Mouse (Mus musculus) heart, embryonic 11.5 days (tissue): ENCODE measurements around the gene Khdrbs1. TPM values are rescaled to one million over a fixed set of nuclear protein-coding genes. Genes with fewer than 3 reads are reported as not detected.

Source experiments
- ATAC-seq: fragments of 200-750 bp; cut with Nextera tagmentation; replicated peaks from 2 replicates; pipeline ENCODE4 v1.8.0; 2017; ENCODE audit warnings: moderate library complexity; ENCODE audit not compliant: insufficient number of reproducible peaks, low FRiP score, low TSS enrichment
- H3K27ac ChIP-seq: fragments of 300-500 bp; sonication (generic); 2 replicates; pipeline ENCODE4 v1.5.1; 2014; ENCODE audit warnings: mild to moderate bottlenecking, low read depth, low read length
- H3K27me3 ChIP-seq: fragments of 300-500 bp; sonication (generic); 2 replicates; pipeline ENCODE4 v1.6.1; 2014; ENCODE audit warnings: mild to moderate bottlenecking, low read length, mixed read lengths; ENCODE audit not compliant: control insufficient read depth, insufficient read depth
- H3K36me3 ChIP-seq: fragments of 300-500 bp; sonication (generic); 2 replicates; pipeline ENCODE4 v1.6.1; 2014; ENCODE audit warnings: mild to moderate bottlenecking, low read length, moderate library complexity, mixed read lengths; ENCODE audit not compliant: control insufficient read depth, insufficient read depth
- H3K4me1 ChIP-seq: fragments of 300-500 bp; sonication (generic); 2 replicates; pipeline ENCODE4 v1.6.1; 2014; ENCODE audit warnings: low read length; ENCODE audit not compliant: control insufficient read depth, insufficient read depth
- H3K4me2 ChIP-seq: fragments of 300-500 bp; sonication (generic); 2 replicates; pipeline ENCODE4 v1.6.1; 2014; ENCODE audit warnings: mild to moderate bottlenecking, moderate library complexity
- H3K4me3 ChIP-seq: fragments of 300-500 bp; sonication (generic); 2 replicates; pipeline ENCODE4 v1.5.1; 2014; ENCODE audit warnings: low read depth, low read length
- H3K9ac ChIP-seq: fragments of 300-500 bp; sonication (generic); 2 replicates; pipeline ENCODE4 v1.6.1; 2014; ENCODE audit warnings: mild to moderate bottlenecking, low read depth, low read length, moderate library complexity
- H3K9me3 ChIP-seq: fragments of 300-500 bp; sonication (generic); replicated peaks from 2 replicates; pipeline ENCODE4 v1.6.1; 2016; ENCODE audit warnings: low read length; ENCODE audit not compliant: control insufficient read depth
- WGBS: fragments of 180-500 bp; shearing (Covaris S2); extraction: QIAGEN DNeasy Blood & Tissue Kit; methylation state at CpG from one replicate; pipeline ENCODE4 v1.1.7; 2014; ENCODE audit not compliant: insufficient replicate concordance; 5-methylcytosine and 5-hydroxymethylcytosine counted together
- polyA plus RNA-seq: library from polyadenylated mRNA; unstranded; fragments of >200 nt; fragmentation: Nextera tagmentation; extraction: Ambion mirVana; gene quantifications from 2 replicates; pipeline ENCODE4 v1.2.1, GENCODE M21; 2014

The Khdrbs1 gene
- polyA plus RNA-seq, 1 experiment from 2014 or later = 73.0 TPM

GRCm38 (mm10) chr4:129761606-129762005 is 19.5 kb upstream of the Khdrbs1 start:
- H3K27ac ChIP-seq = no peak overlapping the region
- H3K4me2 ChIP-seq = no peak overlapping the region
- H3K4me3 ChIP-seq = no peak overlapping the region
- H3K9ac ChIP-seq = no peak overlapping the region
- H3K27me3 ChIP-seq = no peaks in the 10 kb centered on the region
- H3K4me1 ChIP-seq = no peaks in the 10 kb centered on the region
- 89% methylated on average over 12 of the region's 12 CpGs for WGBS
- no peak for ATAC-seq
- no peaks in the 10 kb centered on the region for H3K36me3 ChIP-seq
- H3K9me3 ChIP-seq = no peaks in the 10 kb centered on the region

DNA sequence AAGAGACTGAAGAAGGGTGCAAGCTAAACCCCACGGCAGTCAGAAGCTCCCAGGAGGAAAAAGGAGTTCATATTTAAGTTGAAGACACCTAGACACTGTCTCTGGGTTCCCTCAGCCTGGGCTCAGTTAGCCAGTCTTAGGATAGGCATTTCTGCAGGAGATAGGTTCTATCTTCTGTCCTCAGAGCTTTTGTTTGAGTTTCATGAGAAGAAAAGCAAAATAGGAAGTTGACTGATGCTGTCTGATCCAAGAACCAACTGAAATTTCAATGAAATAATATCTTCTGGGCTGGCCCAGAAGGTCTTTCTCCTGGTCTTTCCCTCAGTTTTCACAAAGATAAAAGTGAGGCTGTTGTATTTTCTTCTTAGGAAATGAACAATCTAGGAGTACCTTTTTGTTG is 13.4 kb upstream of the Khdrbs1 start:
- H3K4me2 ChIP-seq = no peak overlapping the region
- no peak overlapping the region for H3K9ac ChIP-seq
- no peaks in the 10 kb centered on the region for H3K9me3 ChIP-seq
- WGBS = 79% methylated on average over 1 of the region's 1 CpGs
- H3K4me1 ChIP-seq = 0 out of 2 replicates have a peak, but pooled peaks cover 1% of the 10 kb centered on the region
- no peak overlapping the region for H3K27ac ChIP-seq
- H3K36me3 ChIP-seq = no peaks in the 10 kb centered on the region
- ATAC-seq = no peak
- no peaks in the 10 kb centered on the region for H3K27me3 ChIP-seq
- H3K4me3 ChIP-seq = no peak overlapping the region

GRCm38 (mm10) chr4:129754742-129755141 is 12.6 kb upstream of the Khdrbs1 start:
- Histone ChIP-seq H3K9ac (no peak overlapping the region), H3K4me3 (no peak overlapping the region), H3K4me1 (0 out of 2 replicates have a peak, but pooled peaks cover 3% of the 10 kb centered on the region), H3K36me3 (no peaks in the 10 kb centered on the region), H3K27me3 (no peaks in the 10 kb centered on the region), H3K9me3 (no peaks in the 10 kb centered on the region), H3K27ac (no peak overlapping the region), H3K4me2 (no peak overlapping the region)
- WGBS = 55% methylated on average over 3 of the region's 3 CpGs
- ATAC-seq = no peak

- Histone ChIP-seq H3K9ac (no peak overlapping the region), H3K27me3 (no peaks in the 10 kb centered on the region), H3K27ac (no peak overlapping the region), H3K4me2 (no peak overlapping the region), H3K9me3 (no peaks in the 10 kb centered on the region), H3K4me3 (no peak overlapping the region), H3K36me3 (no peaks in the 10 kb centered on the region), H3K4me1 (0 out of 2 replicates have a peak, but pooled peaks cover 6% of the 10 kb centered on the region)
- ATAC-seq = no peak
- WGBS = 27% methylated on average over 5 of the region's 5 CpGs
These were observed 8.3 kb upstream of the Khdrbs1 start for GRCm38 (mm10) chr4:129750430-129750829.

GRCm38 (mm10) chr4:129746591-129746990 is 4.5 kb upstream of the Khdrbs1 start:
- 78% methylated on average over 3 of the region's 3 CpGs for WGBS
- no peaks in the 10 kb centered on the region for H3K36me3 ChIP-seq
- no peaks in the 10 kb centered on the region for H3K27me3 ChIP-seq
- peaks cover 15% of the 10 kb centered on the region for H3K4me1 ChIP-seq
- no peaks in the 10 kb centered on the region for H3K9me3 ChIP-seq
- H3K9ac ChIP-seq = no peak overlapping the region
- H3K27ac ChIP-seq = no peak overlapping the region
- no peak overlapping the region for H3K4me2 ChIP-seq
- no peak for ATAC-seq
- no peak overlapping the region for H3K4me3 ChIP-seq

DNA sequence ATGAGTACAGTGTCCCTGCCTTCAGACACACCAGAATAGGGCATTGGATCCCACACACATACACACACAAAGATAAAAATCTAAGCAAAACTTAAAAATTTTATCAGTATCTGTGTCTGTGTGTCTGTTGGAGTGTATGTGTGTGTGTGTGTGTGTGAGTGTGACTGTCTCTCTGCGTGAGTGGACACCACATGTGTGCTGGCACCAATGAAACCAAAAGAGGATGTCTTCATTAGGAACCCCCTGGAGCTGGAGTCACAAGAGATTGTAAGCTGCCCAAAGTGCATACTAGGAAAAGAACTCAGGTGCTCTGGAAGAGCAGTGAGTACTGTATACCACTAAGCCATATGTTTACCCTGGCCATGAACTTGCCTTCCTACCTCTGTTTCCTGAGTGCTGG is 4.0 kb upstream of the Khdrbs1 start:
- no peak for ATAC-seq
- 74% methylated on average over 1 of the region's 1 CpGs for WGBS
- Histone ChIP-seq H3K4me2 (no peak overlapping the region), H3K36me3 (no peaks in the 10 kb centered on the region), H3K4me1 (peaks cover 15% of the 10 kb centered on the region), H3K4me3 (no peak overlapping the region), H3K9me3 (no peaks in the 10 kb centered on the region), H3K9ac (no peak overlapping the region), H3K27ac (no peak overlapping the region), H3K27me3 (no peaks in the 10 kb centered on the region)

GRCm38 (mm10) chr4:129743494-129743893 is 1.4 kb upstream of the Khdrbs1 start:
- ATAC-seq = no peak

DNA sequence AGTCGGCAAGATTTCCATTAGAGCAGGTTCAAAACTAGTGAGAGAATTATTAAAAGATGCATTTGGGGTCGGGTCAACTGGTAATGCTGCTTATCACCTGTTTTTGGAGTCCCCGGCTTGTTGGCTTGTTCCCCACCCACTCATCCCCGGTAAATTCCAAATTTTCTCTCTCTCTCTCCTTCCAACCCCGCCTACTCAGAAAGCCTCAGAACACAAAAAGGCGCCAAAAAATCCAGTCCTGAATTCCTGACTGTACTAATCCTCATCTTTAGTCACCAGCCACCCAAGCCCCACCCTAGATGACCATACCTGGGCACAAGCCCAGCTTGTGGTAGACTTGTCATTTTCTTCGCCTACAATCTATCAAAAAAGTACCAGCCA is 897 bp upstream of the Khdrbs1 start:
- no peaks in the 10 kb centered on the region for H3K9me3 ChIP-seq
- ATAC-seq = no peak
- no peaks in the 10 kb centered on the region for H3K27me3 ChIP-seq
- peak overlapping the region; percentile 69 for H3K4me2 ChIP-seq
- peak overlapping the region; percentile 94 for H3K9ac ChIP-seq
- H3K27ac ChIP-seq = peak overlapping the region; percentile 100
- H3K4me1 ChIP-seq = peaks cover 18% of the 10 kb centered on the region
- 11% methylated on average over 7 of the region's 7 CpGs for WGBS
- peak overlapping the region; percentile 81 for H3K4me3 ChIP-seq
- H3K36me3 ChIP-seq = no peaks in the 10 kb centered on the region

More at GRCm38 (mm10) chr4:129743494-129743893, 1.4 kb upstream of the Khdrbs1 start:
- WGBS = 48% methylated on average over 2 of the region's 2 CpGs
- Histone ChIP-seq H3K27ac (peak overlapping the region; percentile 100), H3K4me2 (peak overlapping the region; percentile 69), H3K4me1 (peaks cover 18% of the 10 kb centered on the region), H3K36me3 (no peaks in the 10 kb centered on the region), H3K27me3 (no peaks in the 10 kb centered on the region), H3K9ac (peak overlapping the region; percentile 94), H3K9me3 (no peaks in the 10 kb centered on the region), H3K4me3 (peak overlapping the region; percentile 81)

- peak overlapping the region; percentile 94 for H3K9ac ChIP-seq
- H3K4me1 ChIP-seq = peaks cover 21% of the 10 kb centered on the region
- peak overlapping the region; percentile 65 for H3K4me2 ChIP-seq
- H3K27me3 ChIP-seq = no peaks in the 10 kb centered on the region
- H3K27ac ChIP-seq = peak overlapping the region; percentile 100
- under 1% methylated on average over 34 of the region's 34 CpGs for WGBS
- H3K9me3 ChIP-seq = no peaks in the 10 kb centered on the region
- ATAC-seq = peak; percentile 28
- peak overlapping the region; percentile 81 for H3K4me3 ChIP-seq
- no peaks in the 10 kb centered on the region for H3K36me3 ChIP-seq
These were observed 200 bp downstream of the Khdrbs1 start for GRCm38 (mm10) chr4:129741974-129742231.
